Mouse (Mus musculus) erythroblast, adult 5-6 weeks (primary cell): Measurements from ENCODE around the gene Rras. TPM values are rescaled to one million over a fixed set of nuclear protein-coding genes. Genes with fewer than 3 reads are reported as not detected.

ENCODE experiments used
- ATAC-seq: replicated peaks from 2 replicates; pipeline ENCODE4 v1.8.0; 2016; ENCODE audit warnings: moderate number of reproducible peaks, mild to moderate bottlenecking, moderate TSS enrichment, inconsistent platforms; ENCODE audit not compliant: poor library complexity, low FRiP score, severe bottlenecking
- total RNA-seq, 2 experiments: library from RNA; stranded (forward) in 1 of 2; stranded (reverse) in 1 of 2; fragments of 150-400 nt in 1 of 2; fragments of 200-764, 138-1000 nt in 1 of 2; gene quantifications; 2 replicates each; pipeline versions ENCODE4 v1.2.3 to v1.2.4; 2015 to 2017; ENCODE audit warnings: low replicate concordance in 2 of 2

Gene Rras
- total RNA-seq, 2 experiments from 2014 or later, result 0.60 to 10.8 TPM

GRCm38 (mm10) chr7:45048923-45049657 lies 31.3 kb downstream of the Rras start:
- no peak for ATAC-seq

GRCm38 (mm10) chr7:45050945-45051600 lies 33.3 kb downstream of the Rras start:
- ATAC-seq, result no peak

- ATAC-seq, result no peak
Measured at GRCm38 (mm10) chr7:45051601-45051974, 33.8 kb downstream of the Rras start.

- no peak for ATAC-seq
Measured at GRCm38 (mm10) chr7:45052181-45052861, 34.6 kb downstream of the Rras start.

GRCm38 (mm10) chr7:45052862-45053116 lies 35.0 kb downstream of the Rras start, which contains the start of gene Prr12:
Gene Prr12, minus strand, starts transcription at chr7:45052881.
- no peak for ATAC-seq

- ATAC-seq, result no peak
Measured at GRCm38 (mm10) chr7:45053117-45053930, 35.6 kb downstream of the Rras start.

- peak; percentile 88 for ATAC-seq
Measured at GRCm38 (mm10) chr7:45053931-45054510, 36.3 kb downstream of the Rras start.

GRCm38 (mm10) chr7:45056329-45056971 lies 38.7 kb downstream of the Rras start:
- ATAC-seq, result no peak

- ATAC-seq, result no peak
Measured at GRCm38 (mm10) chr7:45056972-45057348, 39.2 kb downstream of the Rras start.

GRCm38 (mm10) chr7:45058607-45059571 lies 41.1 kb downstream of the Rras start:
- no peak for ATAC-seq

GRCm38 (mm10) chr7:45060632-45061122 lies 42.9 kb downstream of the Rras start:
- ATAC-seq, result no peak

GRCm38 (mm10) chr7:45061532-45062075 lies 43.8 kb downstream of the Rras start:
- 0 out of 2 replicates have a peak, but pooled peaks have one; percentile 24 for ATAC-seq

GRCm38 (mm10) chr7:45062239-45062835 lies 44.6 kb downstream of the Rras start, which contains the start of the genes Nosip and Prrg2:
Gene Nosip, plus strand, starts transcription at chr7:45062429.
Gene Prrg2, minus strand, starts transcription at chr7:45062677.
- peak; percentile 96 for ATAC-seq

GRCm38 (mm10) chr7:45067190-45067999 lies 49.6 kb downstream of the Rras start:
- ATAC-seq, result peak; percentile 46; the same call in 1 of the 2 replicates

GRCm38 (mm10) chr7:45068000-45068318 lies 50.2 kb downstream of the Rras start:
- peak; percentile 67 for ATAC-seq

GRCm38 (mm10) chr7:45069671-45070070 lies 51.9 kb downstream of the Rras start:
- ATAC-seq, result no peak
